Mouse (Mus musculus): Measurements from ENCODE around the gene Ranbp17.

Ranbp17 gene

DNA sequence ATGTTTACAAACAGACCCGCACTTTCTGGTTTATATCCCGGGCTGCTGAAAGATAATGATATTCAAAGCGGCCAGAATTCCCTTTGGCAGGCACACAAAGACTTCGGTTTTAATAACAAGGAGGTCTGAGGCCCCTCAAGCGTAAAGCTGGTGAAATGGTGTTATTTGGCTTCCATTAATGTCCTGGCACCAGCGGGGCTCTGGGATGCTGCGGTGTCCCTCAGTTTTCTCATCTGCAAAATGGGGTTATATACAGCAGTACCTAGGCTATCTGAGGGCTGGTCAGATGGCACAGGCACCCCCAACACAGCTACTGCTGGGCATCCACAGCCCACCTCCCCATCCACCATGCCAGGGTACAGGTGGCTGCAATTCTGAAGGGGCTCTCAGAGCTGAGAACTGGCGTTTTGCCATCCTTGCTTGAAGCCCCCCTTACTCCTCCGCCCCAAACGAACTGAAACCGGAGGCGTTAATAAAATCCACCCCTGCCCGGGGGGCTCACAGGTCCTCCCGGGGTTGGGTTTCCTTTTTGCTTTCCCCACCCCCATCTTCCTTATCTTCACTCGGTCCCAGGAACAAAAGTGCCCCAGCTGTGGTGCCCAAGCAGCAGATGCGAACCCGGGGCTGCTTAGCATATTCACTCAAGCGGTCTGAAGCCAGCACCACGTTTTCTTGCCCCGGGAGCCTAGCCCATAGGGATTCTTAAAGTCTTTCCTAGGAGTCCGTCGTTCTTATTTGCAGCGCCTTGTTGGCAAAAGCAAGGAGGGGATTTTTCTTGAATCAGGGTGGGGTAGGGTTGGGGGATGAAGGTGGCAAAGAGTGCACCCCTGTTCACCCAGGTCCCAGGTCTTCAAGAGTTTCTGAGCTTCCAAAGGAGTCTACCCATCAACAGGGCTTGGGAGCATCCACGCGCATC lies 317.8 kb downstream of the Ranbp17 start:
- DNase-seq = no peak

DNA sequence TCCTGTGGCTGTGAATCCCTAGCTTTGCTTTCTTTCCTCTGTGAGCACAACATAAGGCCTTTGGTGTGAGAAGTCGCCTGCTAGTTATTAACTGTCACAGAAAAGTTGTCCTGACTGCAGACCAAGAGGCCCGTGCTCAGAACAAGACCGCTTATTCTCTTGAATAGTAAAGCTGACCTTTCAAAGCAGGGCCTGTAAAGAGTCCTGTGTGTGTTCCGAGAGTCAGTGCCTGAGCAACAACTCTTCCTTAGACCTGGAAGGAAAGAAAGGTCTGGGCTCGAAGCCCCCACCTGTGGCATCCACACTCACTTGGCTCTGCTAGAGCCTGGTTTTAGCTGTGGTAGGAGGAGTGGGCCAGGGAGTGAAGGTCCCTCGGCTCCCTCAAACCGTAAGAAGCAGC lies 318.5 kb downstream of the Ranbp17 start:
- no peak for DNase-seq

DNA sequence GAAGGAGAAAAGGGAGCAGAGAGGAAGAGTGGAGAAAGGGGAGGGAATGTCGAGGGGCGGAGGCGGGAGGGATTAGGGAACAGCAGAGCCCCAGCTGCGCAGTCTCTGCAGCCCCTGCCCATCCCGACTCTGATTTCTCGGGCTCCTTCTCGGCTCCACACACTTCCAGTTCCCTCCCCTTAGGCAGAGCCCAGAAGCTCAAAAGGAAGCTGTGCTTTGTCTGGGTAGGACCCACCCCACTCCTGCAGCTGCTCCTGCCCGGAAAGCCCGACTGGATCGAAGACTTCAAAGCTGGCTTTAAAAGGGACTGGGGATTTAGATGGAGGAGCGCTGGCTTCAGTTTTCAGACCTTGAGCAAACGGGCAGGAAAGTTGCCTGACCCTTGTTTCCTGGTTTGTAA lies 319.9 kb downstream of the Ranbp17 start:
- no peak for DNase-seq

DNA sequence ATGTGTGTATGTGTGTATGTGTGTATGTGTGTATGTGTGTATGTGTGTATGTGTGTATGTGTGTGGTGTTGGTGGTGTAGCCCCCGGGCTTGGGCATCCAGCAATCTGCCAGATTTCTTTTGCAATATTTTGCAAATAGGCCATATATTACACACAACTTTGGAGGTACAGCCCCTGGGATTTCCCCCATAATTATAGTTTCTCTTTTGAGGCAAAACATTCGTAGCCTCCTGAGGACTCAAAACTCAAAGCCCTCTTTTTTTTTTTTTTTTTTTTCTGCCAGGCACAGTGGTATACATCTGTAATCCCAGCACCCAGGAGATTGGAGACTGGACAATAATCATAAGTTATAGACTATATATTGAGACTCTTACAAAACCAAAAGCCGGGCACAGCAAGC lies 331.7 kb downstream of the Ranbp17 start:
- DNase-seq = no peak

DNA sequence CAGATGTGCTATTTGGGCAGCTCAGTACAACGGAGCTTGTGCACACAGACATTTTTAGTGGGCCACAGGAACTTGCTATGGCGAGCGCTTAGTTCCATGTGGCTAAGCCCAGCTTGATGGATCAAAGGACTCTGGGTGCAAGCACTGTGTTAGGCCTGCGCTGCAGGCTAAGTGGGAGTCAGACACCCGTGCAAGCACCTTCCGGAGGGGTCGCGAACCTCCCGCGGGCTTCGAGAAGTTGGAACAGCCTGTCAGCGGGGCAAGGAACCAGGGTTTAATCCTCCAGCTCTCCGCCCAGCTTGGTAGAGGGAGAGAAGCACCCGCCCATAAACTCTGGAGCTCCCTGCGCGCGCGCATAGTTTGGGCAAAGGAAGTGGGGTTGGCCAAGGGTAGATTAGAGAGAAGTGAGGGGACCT lies 332.8 kb downstream of the Ranbp17 start:
- no peak for DNase-seq

DNA sequence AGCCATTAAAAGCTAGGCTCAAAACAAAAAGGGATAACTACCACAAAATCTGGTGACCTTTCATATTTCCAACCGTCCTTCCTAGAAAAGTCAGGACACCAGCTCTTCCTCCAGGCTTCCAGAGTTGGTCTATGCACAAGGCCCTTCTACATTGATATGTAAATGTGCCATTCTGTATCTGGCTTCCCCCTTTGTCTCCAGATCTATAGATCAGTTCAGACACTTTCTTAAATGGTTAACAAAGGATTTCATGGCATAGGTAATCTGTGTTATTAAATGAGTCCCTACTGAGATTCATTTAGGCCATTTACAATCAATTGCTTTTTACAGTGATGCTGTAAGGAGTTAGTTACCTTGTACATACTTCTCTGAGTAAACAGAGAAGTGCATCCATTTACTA lies 333.7 kb downstream of the Ranbp17 start:
- DNase-seq = no peak

DNA sequence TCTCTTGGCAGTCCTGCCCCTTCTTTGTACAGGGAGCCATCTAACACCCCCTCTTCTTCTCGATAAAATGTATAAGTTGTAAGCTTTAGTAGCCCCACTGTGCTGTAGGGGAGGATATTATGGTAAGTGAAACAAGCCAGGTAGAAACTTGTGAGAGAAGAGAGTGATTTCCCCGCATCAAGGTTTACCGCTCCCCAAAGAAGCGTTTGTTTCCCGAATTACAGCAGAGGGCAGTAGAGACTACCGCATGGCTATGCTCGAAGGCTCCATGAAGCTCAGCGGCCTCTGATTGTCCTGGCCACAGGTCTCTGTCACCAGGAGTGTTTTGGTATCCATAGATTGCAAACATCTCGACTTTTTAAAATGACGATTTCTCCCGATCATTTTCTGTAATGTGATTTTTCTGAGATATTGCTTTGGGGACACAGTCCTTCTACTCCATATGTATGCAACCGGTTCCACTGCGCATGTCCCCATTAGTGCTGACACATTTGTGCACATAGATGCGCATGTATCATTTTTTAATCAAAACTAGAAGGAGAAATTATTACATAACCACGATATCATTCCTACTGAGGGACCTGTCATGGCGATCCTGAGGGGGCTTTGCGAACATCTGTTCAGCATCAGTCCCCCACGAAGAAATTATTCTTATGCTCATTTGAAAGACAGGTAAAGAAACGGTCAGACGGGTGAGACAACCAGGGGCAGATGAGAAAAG lies 336.9 kb downstream of the Ranbp17 start:
- DNase-seq = no peak

DNA sequence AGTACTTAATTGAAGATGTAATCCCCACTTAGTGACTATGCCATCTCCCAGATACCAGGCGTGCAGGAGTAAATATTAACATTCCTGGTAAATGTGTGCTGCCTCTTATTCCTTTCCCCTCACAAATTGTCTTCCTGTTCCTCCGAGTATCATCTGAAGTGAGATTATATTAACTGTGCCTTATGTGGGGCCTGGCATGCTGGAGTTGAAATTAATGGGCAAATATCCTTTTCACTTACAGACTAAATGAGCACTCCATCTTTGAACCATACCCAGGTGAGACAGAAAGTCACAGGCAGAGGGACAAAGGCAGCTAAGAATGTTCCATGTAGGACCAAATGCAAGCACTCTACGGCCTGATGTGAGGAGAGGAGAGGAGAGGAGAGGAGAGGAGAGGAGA lies 337.8 kb downstream of the Ranbp17 start:
- DNase-seq = no peak

DNA sequence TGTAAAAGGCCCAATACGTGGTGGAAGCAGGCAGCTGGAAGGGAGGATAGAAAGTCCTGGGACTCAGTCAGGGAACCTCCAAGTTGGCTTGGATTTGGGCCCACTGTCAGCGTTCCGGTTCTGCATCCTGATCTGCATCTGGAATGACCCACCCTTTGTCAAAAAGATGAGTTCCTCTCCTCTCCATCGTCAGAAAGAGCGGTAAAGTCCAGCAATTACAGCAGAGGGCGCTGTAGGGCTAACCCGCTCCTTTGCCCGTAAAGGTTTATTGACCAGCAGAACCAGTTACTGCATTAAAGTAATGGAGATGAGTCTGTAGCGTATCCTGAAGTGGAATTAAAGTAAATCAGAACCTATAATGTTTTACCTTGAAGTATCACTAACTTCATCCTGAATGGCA lies 343.1 kb downstream of the Ranbp17 start:
- peak; percentile 45 to 55 for DNase-seq

DNA sequence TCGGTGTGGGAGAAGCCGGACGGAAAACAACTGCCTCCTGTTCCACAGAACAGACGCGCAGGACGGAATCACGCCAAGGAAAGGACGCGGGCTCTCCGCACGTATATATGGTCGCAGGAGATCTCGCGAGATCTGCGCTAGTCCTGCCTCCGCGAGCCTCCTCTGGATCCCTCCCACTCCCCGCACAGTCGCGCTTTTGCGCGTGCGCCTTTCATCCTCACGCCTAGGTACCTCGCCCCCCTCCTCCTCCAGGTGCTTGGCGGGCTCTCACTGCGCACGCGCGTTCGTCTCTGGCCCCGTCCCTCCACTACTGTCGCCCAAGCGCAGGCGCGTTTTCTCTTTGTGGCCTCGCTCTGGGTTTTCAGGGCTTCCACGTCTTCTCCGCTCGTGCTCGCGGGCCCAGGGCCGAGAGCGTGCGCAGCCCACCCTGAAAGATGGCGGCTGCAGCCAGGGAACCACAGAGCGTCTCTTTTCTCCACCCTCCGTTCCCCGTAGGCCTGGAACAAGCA lies 350.5 kb downstream of the Ranbp17 start, which contains the start of gene Npm1:
Gene Npm1, minus strand, starts transcription at position 209 of the 509 bp plus-strand sequence.
- DNase-seq = peak; percentile 99 to 100

DNA sequence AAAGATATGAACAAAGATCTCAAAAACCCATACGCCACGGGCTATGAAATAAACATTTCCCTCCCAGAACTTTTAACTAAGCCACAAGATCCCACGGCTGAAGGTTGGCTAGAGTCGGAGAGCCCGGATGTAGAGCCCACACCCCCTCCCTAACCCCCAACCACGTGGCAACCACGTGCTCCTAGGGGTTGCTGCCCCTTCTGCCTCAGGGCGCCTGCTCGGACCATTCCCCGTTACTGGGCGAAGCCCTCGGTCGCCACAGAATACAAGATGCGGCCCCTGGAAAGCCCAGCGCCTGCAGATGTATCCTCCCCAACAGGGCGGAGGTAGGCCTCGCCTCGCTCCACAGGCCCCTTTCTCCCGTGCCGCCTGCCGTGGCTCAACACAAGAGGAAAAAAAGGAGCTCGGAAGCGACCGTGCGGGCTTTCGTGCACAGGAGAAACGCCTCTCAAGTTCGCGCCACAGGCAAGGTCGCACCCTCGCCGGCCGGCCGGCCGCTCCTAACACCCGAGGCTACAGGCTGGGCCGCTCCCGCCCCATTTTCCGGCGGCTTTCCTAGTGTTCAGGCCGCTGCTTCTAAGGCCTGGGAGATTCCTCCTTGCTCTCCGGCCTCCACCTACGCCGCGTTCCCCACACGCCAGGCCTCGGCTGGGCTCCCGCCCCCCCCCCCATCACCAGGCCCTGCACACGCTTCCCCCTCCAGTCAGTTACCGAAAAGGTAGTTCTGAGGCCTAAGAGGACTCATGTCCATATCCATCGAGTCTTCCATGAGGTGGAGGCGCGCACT lies 351.1 kb downstream of the Ranbp17 start:
- DNase-seq = peak; percentile 71 to 77

All from thymus, postnatal 36 days (tissue).